In the genomic region with DNA sequence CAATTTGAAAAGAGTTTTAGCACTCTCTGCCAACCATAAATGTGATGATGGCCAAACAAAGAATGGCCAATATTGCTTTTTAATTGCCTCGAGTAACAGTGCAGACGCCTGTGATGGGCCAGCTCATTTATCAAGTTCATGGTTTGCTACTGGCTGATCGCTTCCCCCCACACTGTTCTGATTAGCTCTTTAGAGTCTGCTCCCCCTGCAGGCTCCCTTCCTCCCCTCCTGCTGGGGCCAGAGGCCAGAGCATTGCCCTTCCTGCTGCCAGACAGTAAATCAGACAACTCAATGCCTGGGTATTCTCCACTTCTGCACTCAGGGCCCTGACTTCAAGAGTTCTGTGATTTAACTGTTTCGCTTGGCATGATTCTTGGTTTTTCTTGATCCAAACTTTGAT, we compare ENCODE assay signal across 12 mouse cellular contexts.
DNase-seq lines count a peak whose midpoint lies in the region; ATAC-seq and TF ChIP-seq lines count a peak whose summit lies in the region.
"Had no signal": no experiment of that assay in that cellular context is flagged by ENCODE, and none has a peak within 500 bp of the region (broad histone marks: within the 10 kb centered on the region; RNA-seq: fewer than 3 reads in every experiment).

No protein-coding gene starts in this region.

- H3K36me3 ChIP-seq in liver, adult 2 months (ENCODE audit: control insufficient read depth, insufficient read depth, low read length), result no peaks in the 10 kb centered on the region
- H3K36me3 ChIP-seq in liver, embryonic 11.5 days (ENCODE audit: control insufficient read depth, insufficient read depth, low read length), result no peaks in the 10 kb centered on the region
- no peaks in the 10 kb centered on the region for H3K36me3 ChIP-seq in neural tube, embryonic 12.5 days
- H3K36me3 ChIP-seq: G1E; midbrain, embryonic 12.5 days had no signal

- no peak overlapping the region for H3K4me2 ChIP-seq in liver, embryonic 11.5 days
- no peak overlapping the region for H3K4me2 ChIP-seq in neural tube, embryonic 12.5 days (replicated peaks)
- H3K4me2 ChIP-seq: midbrain, embryonic 12.5 days had no signal

- no peak for ATAC-seq in liver, embryonic 11.5 days (replicated peaks; ENCODE audit: low FRiP score)
- peak; percentile 71 for ATAC-seq in neural tube, embryonic 12.5 days (ENCODE audit: low FRiP score, low read depth)

- intact Hi-C loops in heart, postnatal 36 days (cut with DNase I), result no loop called here

- no peak for TF ChIP-seq CTCF in liver, adult 2 months (IDR thresholded peaks at IDR 0.05; ENCODE audit: low read depth, low read length)

- no peaks in the 10 kb centered on the region for H3K79me2 ChIP-seq in liver, adult 2 months (ENCODE audit: control insufficient read depth, insufficient read depth, low read length)

- peaks cover 4% of the 10 kb centered on the region; the same call in 1 of the 2 replicates for H3K4me1 ChIP-seq in liver, adult 2 months (ENCODE audit: control insufficient read depth, insufficient read depth, low read length)
- no peaks in the 10 kb centered on the region for H3K4me1 ChIP-seq in liver, embryonic 11.5 days (replicated peaks; ENCODE audit: control insufficient read depth, insufficient read depth, low read length)
- peaks cover 3% of the 10 kb centered on the region; the same call in 1 of the 2 replicates for H3K4me1 ChIP-seq in neural tube, embryonic 12.5 days

- H3K27me3 ChIP-seq in liver, adult 2 months (ENCODE audit: control insufficient read depth, insufficient read depth, low read length), result no peaks in the 10 kb centered on the region
- no peaks in the 10 kb centered on the region for H3K27me3 ChIP-seq in liver, embryonic 11.5 days (replicated peaks; ENCODE audit: control insufficient read depth, insufficient read depth, low read length)
- peaks cover 6% of the 10 kb centered on the region for H3K27me3 ChIP-seq in neural tube, embryonic 12.5 days (replicated peaks)
- H3K27me3 ChIP-seq: midbrain, embryonic 12.5 days had no signal

- no peak overlapping the region for H3K4me3 ChIP-seq in liver, adult 2 months (ENCODE audit: insufficient read depth, low read depth, low read length)
- no peak overlapping the region for H3K4me3 ChIP-seq in liver, embryonic 11.5 days (ENCODE audit: low read depth, low read length)
- no peak overlapping the region for H3K4me3 ChIP-seq in neural tube, embryonic 12.5 days
- H3K4me3 ChIP-seq: heart, adult 2 months; left cerebral cortex, adult 2 months; midbrain, embryonic 12.5 days had no signal

- no peaks in the 10 kb centered on the region for H3K9me3 ChIP-seq in liver, embryonic 11.5 days (ENCODE audit: control insufficient read depth, low read length)
- no peaks in the 10 kb centered on the region for H3K9me3 ChIP-seq in neural tube, embryonic 12.5 days
- H3K9me3 ChIP-seq: midbrain, embryonic 12.5 days had no signal

- WGBS in liver, adult 2 months, result 56% methylated on average over 4 of the region's 4 CpGs
- 30% methylated on average over 4 of the region's 4 CpGs for WGBS in liver, embryonic 11.5 days
- 9% methylated on average over 4 of the region's 4 CpGs for WGBS in neural tube, embryonic 12.5 days

- H3K9ac ChIP-seq in liver, adult 2 months (ENCODE audit: low read depth, low read length), result no peak overlapping the region
- no peak overlapping the region for H3K9ac ChIP-seq in liver, embryonic 11.5 days (ENCODE audit: low read depth, low read length)
- H3K9ac ChIP-seq in neural tube, embryonic 12.5 days, result no peak overlapping the region
- H3K9ac ChIP-seq: midbrain, embryonic 12.5 days had no signal

- no peak for TF ChIP-seq POLR2A in liver, adult 2 months (IDR thresholded peaks at IDR 0.05; ENCODE audit: extremely low read depth, insufficient read depth, low read length)

- DNase-seq in adrenal gland, postnatal 14 days, result peak; percentile 29
- DNase-seq in adrenal gland, postnatal 4 days (ENCODE audit: low spot score in 2 of 2), result no peak
- DNase-seq in liver, adult 2 months (ENCODE audit: extremely low read depth, low read depth, low spot score), result peak; percentile 14
- no peak for DNase-seq in liver, embryonic 11.5 days (ENCODE audit: low spot score)
- peak; percentile 70 for DNase-seq in hindlimb bud, embryonic 11.5 days (ENCODE audit: extremely low spot score, low read depth, low spot score)
- DNase-seq in heart, postnatal 36 days, result no peak
- DNase-seq in frontal cortex, postnatal 14 days (ENCODE audit: low spot score in 2 of 2), result no peak
- DNase-seq: heart, adult 2 months had no signal

- H3K27ac ChIP-seq in liver, adult 2 months (replicated peaks; ENCODE audit: insufficient read depth, low read depth, low read length), result no peak overlapping the region
- H3K27ac ChIP-seq in liver, embryonic 11.5 days (ENCODE audit: low read depth, low read length), result no peak overlapping the region
- no peak overlapping the region for H3K27ac ChIP-seq in neural tube, embryonic 12.5 days
- H3K27ac ChIP-seq: heart, adult 2 months; left cerebral cortex, adult 2 months; midbrain, embryonic 12.5 days had no signal

Comparison
In these comparisons a context has a peak if more than half of its experiments do, and no peak if none do; other contexts are left out.
1. DNase-seq: peak in adrenal gland, postnatal 14 days (single experiment), liver, adult 2 months (single experiment) and hindlimb bud, embryonic 11.5 days (single experiment); none in adrenal gland, postnatal 4 days (0 of 2), liver, embryonic 11.5 days (single experiment), heart, postnatal 36 days (0 of 2) and frontal cortex, postnatal 14 days (0 of 2).